Mouse (Mus musculus) mesoderm, embryonic 11.5 days (tissue): ENCODE data around the gene Gm5244.

Experiments
- DNase-seq: peaks from one replicate; pipeline ENCODE4 v3.0.0-alpha.2; 2012; ENCODE audit warnings: low read depth, low spot score

The Gm5244 gene

GRCm38 (mm10) chr19:12846382-12846781 is at the start of gene Gm5244:
TSS of gene Gm5244 (plus strand) at chr19:12846682.
- DNase-seq = no peak

GRCm38 (mm10) chr19:12797071-12797470 is 49.4 kb upstream of the Gm5244 start:
- peak; percentile 3 for DNase-seq

- no peak for DNase-seq
Observed at GRCm38 (mm10) chr19:12798404-12798803, 48.1 kb upstream of the Gm5244 start.

GRCm38 (mm10) chr19:12799081-12799480 is 47.4 kb upstream of the Gm5244 start:
- DNase-seq = no peak

GRCm38 (mm10) chr19:12800621-12801020 is 45.9 kb upstream of the Gm5244 start:
- no peak for DNase-seq

GRCm38 (mm10) chr19:12801046-12801445 is 45.4 kb upstream of the Gm5244 start:
- DNase-seq = no peak

- DNase-seq = no peak
Observed at GRCm38 (mm10) chr19:12802830-12803229, 43.7 kb upstream of the Gm5244 start.

- DNase-seq = no peak
Observed at GRCm38 (mm10) chr19:12804237-12804636, 42.2 kb upstream of the Gm5244 start.

GRCm38 (mm10) chr19:12805730-12806129 is 40.8 kb upstream of the Gm5244 start:
- no peak for DNase-seq

- no peak for DNase-seq
Observed at GRCm38 (mm10) chr19:12806214-12806613, 40.3 kb upstream of the Gm5244 start.

- DNase-seq = no peak
Observed at GRCm38 (mm10) chr19:12812644-12813364, 33.7 kb upstream of the Gm5244 start.

- no peak for DNase-seq
Observed at GRCm38 (mm10) chr19:12813883-12814282, 32.6 kb upstream of the Gm5244 start.

- DNase-seq = no peak
Observed at GRCm38 (mm10) chr19:12818507-12818906, 28.0 kb upstream of the Gm5244 start.

GRCm38 (mm10) chr19:12820383-12820782 is 26.1 kb upstream of the Gm5244 start:
- DNase-seq = peak; percentile 35

- DNase-seq = no peak
Observed at GRCm38 (mm10) chr19:12824549-12824948, 21.9 kb upstream of the Gm5244 start.

- no peak for DNase-seq
Observed at GRCm38 (mm10) chr19:12830823-12831430, 15.6 kb upstream of the Gm5244 start.

GRCm38 (mm10) chr19:12831559-12831958 is 14.9 kb upstream of the Gm5244 start:
- DNase-seq = no peak

- DNase-seq = no peak
Observed at GRCm38 (mm10) chr19:12833625-12834024, 12.9 kb upstream of the Gm5244 start.

- no peak for DNase-seq
Observed at GRCm38 (mm10) chr19:12838507-12838906, 8.0 kb upstream of the Gm5244 start.

GRCm38 (mm10) chr19:12856983-12857382 is 10.5 kb downstream of the Gm5244 start, which contains the start of gene Olfr1444:
TSS of gene Olfr1444 (plus strand) at chr19:12857283.
- DNase-seq = no peak

- DNase-seq = no peak
Observed at GRCm38 (mm10) chr19:12883555-12883954, 37.1 kb downstream of the Gm5244 start, which contains the start of gene Olfr1445. TSS of gene Olfr1445 (plus strand) at chr19:12883855.

- DNase-seq = no peak
Observed at GRCm38 (mm10) chr19:12893424-12893823, 46.9 kb downstream of the Gm5244 start, which contains the start of gene Olfr1446. TSS of gene Olfr1446 (minus strand) at chr19:12893524.
